Mouse (Mus musculus): ENCODE results near the gene Eif4ebp2.

Eif4ebp2 gene

GRCm38 (mm10) chr10:61382281-61382731 is 70.2 kb downstream of the Eif4ebp2 start:
- DNase-seq, result no peak

- DNase-seq, result no peak
These were observed 70.6 kb downstream of the Eif4ebp2 start for GRCm38 (mm10) chr10:61381823-61382222.

GRCm38 (mm10) chr10:61380186-61380585 is 72.3 kb downstream of the Eif4ebp2 start:
- DNase-seq, result no peak

GRCm38 (mm10) chr10:61379340-61380040 is 73.0 kb downstream of the Eif4ebp2 start:
- no peak for DNase-seq

DNA sequence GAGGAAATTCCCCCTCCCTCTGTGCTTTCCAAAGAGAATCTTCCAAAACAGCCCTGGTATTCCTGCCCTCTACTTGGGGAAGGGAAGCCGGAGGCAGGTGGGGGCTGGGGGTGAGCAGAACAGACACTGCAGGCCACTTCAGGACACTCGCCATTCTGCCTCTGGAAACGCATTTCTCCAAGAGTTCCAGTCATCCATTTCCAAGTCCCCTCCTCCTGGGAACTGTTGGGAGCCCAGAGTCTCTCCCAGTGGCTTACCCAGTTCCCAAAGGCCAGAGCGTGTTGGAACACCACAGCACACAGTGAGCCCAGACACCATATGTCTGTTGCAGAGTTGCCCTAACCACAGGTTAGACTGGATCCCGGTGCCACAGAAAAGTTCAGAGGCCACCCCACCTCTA is 73.8 kb downstream of the Eif4ebp2 start:
- no peak for DNase-seq
